12 mouse cellular contexts compared by ENCODE assay signal in the genomic region with DNA sequence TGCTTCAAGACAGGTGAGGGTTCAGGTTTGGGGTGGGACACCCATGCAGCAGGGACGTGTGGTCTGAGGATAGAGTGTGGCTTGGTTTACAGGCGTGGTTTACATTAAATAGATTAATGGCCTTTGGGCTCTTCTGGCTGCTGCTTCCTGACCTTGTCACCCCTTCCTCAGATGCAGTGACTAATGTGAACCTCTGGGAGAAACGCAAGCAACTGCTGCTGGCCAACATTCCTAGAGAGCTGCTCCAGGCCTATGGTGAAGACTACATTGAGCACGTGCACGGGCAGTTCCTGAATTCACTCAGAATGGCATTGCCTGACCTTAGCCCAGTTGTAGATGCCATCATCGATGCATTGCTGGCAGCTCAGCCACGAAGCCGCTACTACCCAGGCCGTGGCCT.
"Had no signal": no experiment of that assay in that cellular context is flagged by ENCODE, and none has a peak within 500 bp of the region (broad histone marks: within the 10 kb centered on the region; RNA-seq: fewer than 3 reads in every experiment).

No protein-coding gene starts in this region.

- H3K9ac ChIP-seq: limb, embryonic 12.5 days; liver, embryonic 13.5 days; liver, postnatal 0 days; midbrain, embryonic 13.5 days; neural tube, embryonic 13.5 days; stomach, embryonic 15.5 days had no signal

- H3K9me3 ChIP-seq: limb, embryonic 12.5 days; liver, embryonic 13.5 days; midbrain, embryonic 13.5 days; neural tube, embryonic 13.5 days; stomach, embryonic 15.5 days had no signal

- H3K4me3 ChIP-seq: left cerebral cortex, adult 2 months; limb, embryonic 12.5 days; liver, embryonic 13.5 days; midbrain, embryonic 13.5 days; myocyte; neural tube, embryonic 13.5 days; stomach, embryonic 15.5 days had no signal

- H3K27me3 ChIP-seq: limb, embryonic 12.5 days had no signal

- H3K27ac ChIP-seq: left cerebral cortex, adult 2 months; limb, embryonic 12.5 days; liver, embryonic 13.5 days; midbrain, embryonic 13.5 days; neural tube, embryonic 13.5 days; stomach, embryonic 15.5 days had no signal

- H3K4me2 ChIP-seq: limb, embryonic 12.5 days; liver, embryonic 13.5 days; midbrain, embryonic 13.5 days; neural tube, embryonic 13.5 days; stomach, embryonic 15.5 days had no signal

- ATAC-seq: intestine, postnatal 0 days; liver, postnatal 0 days; midbrain, embryonic 13.5 days had no signal

- DNase-seq: kidney, adult 9 months; liver, embryonic 13.5 days; liver, postnatal 0 days; right cerebral cortex, postnatal 14 days; thymus, postnatal 4 days had no signal
